Mouse (Mus musculus): Measurements from ENCODE around the gene Ruvbl2.

Gene Ruvbl2

GRCm38 (mm10) chr7:45426556-45426955, 11.3 kb downstream of the Ruvbl2 start:
- DNase-seq (ENCODE audit: low spot score) = no peak

GRCm38 (mm10) chr7:45421194-45421593, 16.7 kb downstream of the Ruvbl2 start:
- DNase-seq (ENCODE audit: low spot score) = no peak

GRCm38 (mm10) chr7:45420615-45420919, 17.3 kb downstream of the Ruvbl2 start, which contains the start of gene Lhb:
Gene Lhb (plus strand): TSS chr7:45420820.
- no peak for DNase-seq (ENCODE audit: low spot score)

- DNase-seq (ENCODE audit: low spot score) = no peak
These were observed 17.9 kb downstream of the Ruvbl2 start for GRCm38 (mm10) chr7:45419859-45420614.

- DNase-seq (ENCODE audit: low spot score) = no peak
These were observed 19.9 kb downstream of the Ruvbl2 start for GRCm38 (mm10) chr7:45417962-45418492.

- DNase-seq (ENCODE audit: low spot score) = no peak
These were observed 22.3 kb downstream of the Ruvbl2 start for GRCm38 (mm10) chr7:45415636-45416035.

GRCm38 (mm10) chr7:45414740-45415224, 23.1 kb downstream of the Ruvbl2 start:
- DNase-seq (ENCODE audit: low spot score) = no peak

- DNase-seq (ENCODE audit: low spot score) = no peak
These were observed 23.8 kb downstream of the Ruvbl2 start for GRCm38 (mm10) chr7:45413864-45414739.

GRCm38 (mm10) chr7:45413113-45413863, 24.6 kb downstream of the Ruvbl2 start, which contains the start of gene Ntf5:
Gene Ntf5 (plus strand): TSS chr7:45413695.
- DNase-seq (ENCODE audit: low spot score) = peak; percentile 63

GRCm38 (mm10) chr7:45412421-45412820, 25.5 kb downstream of the Ruvbl2 start:
- no peak for DNase-seq (ENCODE audit: low spot score)

GRCm38 (mm10) chr7:45409497-45410163, 28.3 kb downstream of the Ruvbl2 start:
- no peak for DNase-seq (ENCODE audit: low spot score)

- no peak for DNase-seq (ENCODE audit: low spot score)
These were observed 28.9 kb downstream of the Ruvbl2 start for GRCm38 (mm10) chr7:45408949-45409348.

GRCm38 (mm10) chr7:45408351-45408750, 29.5 kb downstream of the Ruvbl2 start:
- DNase-seq (ENCODE audit: low spot score) = no peak

GRCm38 (mm10) chr7:45407836-45408235, 30.1 kb downstream of the Ruvbl2 start:
- no peak for DNase-seq (ENCODE audit: low spot score)

GRCm38 (mm10) chr7:45406157-45407156, 31.4 kb downstream of the Ruvbl2 start:
- DNase-seq (ENCODE audit: low spot score) = no peak

GRCm38 (mm10) chr7:45405091-45406075, 32.5 kb downstream of the Ruvbl2 start, which contains the start of gene Kcna7:
Gene Kcna7 (plus strand): TSS chr7:45405653.
- DNase-seq (ENCODE audit: low spot score) = no peak

GRCm38 (mm10) chr7:45403532-45404261, 34.2 kb downstream of the Ruvbl2 start:
- no peak for DNase-seq (ENCODE audit: low spot score)

- no peak for DNase-seq (ENCODE audit: low spot score)
These were observed 36.3 kb downstream of the Ruvbl2 start for GRCm38 (mm10) chr7:45401521-45402085.

Data from ovary, adult 18-20 months (tissue).